ENCODE assay signal across 16 mouse cellular contexts in genomic region chr6:113686551-113687125, GRCm38 (mm10). TPM values are rescaled to one million over a fixed set of nuclear protein-coding genes. Genes with fewer than 3 reads are reported as not detected.
DNase-seq lines count a peak whose midpoint lies in the region; ATAC-seq and TF ChIP-seq lines count a peak whose summit lies in the region.
"Had no signal": no experiment of that assay in that cellular context is flagged by ENCODE, and none has a peak within 500 bp of the region (broad histone marks: within the 10 kb centered on the region; RNA-seq: fewer than 3 reads in every experiment).

No protein-coding gene starts in this region.

- H3K4me2 ChIP-seq in heart, embryonic 15.5 days = no peak overlapping the region
- no peak overlapping the region; the same call in 1 of the 2 replicates for H3K4me2 ChIP-seq in intestine, postnatal 0 days (replicated peaks; ENCODE audit: low read depth)
- H3K4me2 ChIP-seq: midbrain, embryonic 12.5 days; neural tube, embryonic 13.5 days had no signal

- no peaks in the 10 kb centered on the region for H3K27me3 ChIP-seq in heart, embryonic 15.5 days
- no peaks in the 10 kb centered on the region for H3K27me3 ChIP-seq in intestine, postnatal 0 days (replicated peaks; ENCODE audit: control insufficient read depth, insufficient read depth, low read length)
- H3K27me3 ChIP-seq: midbrain, embryonic 12.5 days; neural tube, embryonic 13.5 days had no signal

- WGBS in heart, embryonic 15.5 days = 38% methylated on average over 8 of the region's 8 CpGs
- WGBS in intestine, postnatal 0 days = 33% methylated on average over 8 of the region's 8 CpGs

- H3K27ac ChIP-seq in heart, embryonic 15.5 days = no peak overlapping the region
- H3K27ac ChIP-seq in intestine, postnatal 0 days (ENCODE audit: low read depth, low read length) = peak overlapping the region; percentile 35
- H3K27ac ChIP-seq: midbrain, embryonic 12.5 days; neural tube, embryonic 13.5 days had no signal

- no peak for DNase-seq in heart, postnatal 4 days
- DNase-seq in ZHBTc4 (ENCODE audit: low read depth, low spot score) = peak; percentile 83
- peak; percentile 87 for DNase-seq in lung, postnatal 36 days
- DNase-seq in frontal cortex, postnatal 36 days (ENCODE audit: low spot score in 2 of 2) = no peak
- no peak for DNase-seq in layer of hippocampus, adult 18-20 months (ENCODE audit: low spot score in 2 of 2)
- no peak for DNase-seq in spleen, postnatal 14 days (ENCODE audit: low spot score in 2 of 2)
- DNase-seq: adrenal gland, postnatal 36 days; gastrocnemius, postnatal 36 days; heart, postnatal 14 days; kidney, adult 18-20 months had no signal

- ATAC-seq in heart, embryonic 15.5 days (replicated peaks; ENCODE audit: insufficient number of reproducible peaks, insufficient read depth, low FRiP score, low read depth) = no peak
- ATAC-seq in intestine, postnatal 0 days = no peak

- H3K4me3 ChIP-seq in heart, embryonic 15.5 days = no peak overlapping the region
- no peak overlapping the region for H3K4me3 ChIP-seq in intestine, postnatal 0 days (ENCODE audit: low read depth, low read length)
- H3K4me3 ChIP-seq: midbrain, embryonic 12.5 days; neural tube, embryonic 13.5 days had no signal

- no peaks in the 10 kb centered on the region for H3K36me3 ChIP-seq in heart, embryonic 15.5 days
- H3K36me3 ChIP-seq in intestine, postnatal 0 days (ENCODE audit: control insufficient read depth, insufficient read depth) = peaks cover 18% of the 10 kb centered on the region; the same call in 1 of the 2 replicates
- H3K36me3 ChIP-seq: midbrain, embryonic 12.5 days; neural tube, embryonic 13.5 days had no signal

- peak; percentile 42 for TF ChIP-seq CTCF in intestine, postnatal 0 days (IDR thresholded peaks at IDR 0.05; ENCODE audit: low read depth)

- H3K4me1 ChIP-seq in heart, embryonic 15.5 days (replicated peaks) = peaks cover 27% of the 10 kb centered on the region
- peaks cover 4% of the 10 kb centered on the region for H3K4me1 ChIP-seq in intestine, postnatal 0 days (replicated peaks; ENCODE audit: control insufficient read depth, insufficient read depth, low read length)

- H3K9ac ChIP-seq in heart, embryonic 15.5 days = peak overlapping the region; percentile 1; the same call in 1 of the 2 replicates
- H3K9ac ChIP-seq in intestine, postnatal 0 days (ENCODE audit: low read depth, low read length) = no peak overlapping the region
- H3K9ac ChIP-seq: midbrain, embryonic 12.5 days; neural tube, embryonic 13.5 days had no signal

- H3K9me3 ChIP-seq in heart, embryonic 15.5 days (replicated peaks) = no peaks in the 10 kb centered on the region
- H3K9me3 ChIP-seq in intestine, postnatal 0 days (ENCODE audit: control insufficient read depth) = no peaks in the 10 kb centered on the region
- H3K9me3 ChIP-seq: midbrain, embryonic 12.5 days; neural tube, embryonic 13.5 days had no signal

RNA-seq across cellular contexts. Expression of gene Tatdn2, which starts 10.2 kb away (rescaled TPM):
- polyA plus RNA-seq in heart, embryonic 15.5 days (2015; fragmentation: Nextera tagmentation; extraction: Ambion mirVana) = 0.77 and 0.85 TPM in 2 replicates
- 10 to 100 TPM; 76.2 to 80.7 TPM for total RNA-seq in heart, postnatal 4 days (2021)
- polyA plus RNA-seq in intestine, postnatal 0 days (2015; fragmentation: Nextera tagmentation; extraction: Ambion mirVana) = 1.1 and 1.5 TPM in 2 replicates
- total RNA-seq in layer of hippocampus, adult 18-20 months (2021) = 10 to 100 TPM; 54.4 to 60.9 TPM

RNA-seq across cellular contexts. Expression of gene Ghrl, which starts 33.0 kb away (rescaled TPM):
- polyA plus RNA-seq in heart, embryonic 15.5 days (2015; fragmentation: Nextera tagmentation; extraction: Ambion mirVana) = 0.30 TPM in 1 of 2 replicates, not detected in the other
- not detected for total RNA-seq in heart, postnatal 4 days (2021)
- polyA plus RNA-seq in intestine, postnatal 0 days (2015; fragmentation: Nextera tagmentation; extraction: Ambion mirVana) = 139 and 148 TPM in 2 replicates
- total RNA-seq in layer of hippocampus, adult 18-20 months (2021) = not detected
- total RNA-seq: adrenal gland, postnatal 36 days; gastrocnemius, postnatal 36 days; layer of hippocampus, adult 8-10 months; liver, adult 2 months had no signal
- polyA plus RNA-seq: liver, adult 2 months had no signal

RNA-seq across cellular contexts. Expression of gene Irak2, which starts 48.4 kb away (rescaled TPM):
- 4.7 and 5.6 TPM in 2 replicates for polyA plus RNA-seq in heart, embryonic 15.5 days (2015; fragmentation: Nextera tagmentation; extraction: Ambion mirVana)
- 10 to 100 TPM in 1 of 2 experiments, 1 to 10 TPM in 1; 8.9 to 11.1 TPM for total RNA-seq in heart, postnatal 4 days (2021)
- polyA plus RNA-seq in intestine, postnatal 0 days (2015; fragmentation: Nextera tagmentation; extraction: Ambion mirVana) = 21.2 and 26.1 TPM in 2 replicates
- 10 to 100 TPM; 21.1 to 27.2 TPM for total RNA-seq in layer of hippocampus, adult 18-20 months (2021)

RNA-seq across cellular contexts. Expression of gene Sec13, which starts 53.9 kb away (rescaled TPM):
- 160 and 194 TPM in 2 replicates for polyA plus RNA-seq in heart, embryonic 15.5 days (2015; fragmentation: Nextera tagmentation; extraction: Ambion mirVana)
- 100 to 1,000 TPM; 123 to 125 TPM for total RNA-seq in heart, postnatal 4 days (2021)
- 362 and 381 TPM in 2 replicates for polyA plus RNA-seq in intestine, postnatal 0 days (2015; fragmentation: Nextera tagmentation; extraction: Ambion mirVana)
- total RNA-seq in layer of hippocampus, adult 18-20 months (2021) = 10 to 100 TPM; 73.3 to 75.9 TPM

Comparison
In these comparisons a context has a peak if more than half of its experiments do, and no peak if none do; other contexts are left out.
1. DNase-seq: peak in ZHBTc4 (single experiment) and lung, postnatal 36 days (single experiment); none in heart, postnatal 4 days (single experiment), frontal cortex, postnatal 36 days (0 of 2), layer of hippocampus, adult 18-20 months (0 of 2) and spleen, postnatal 14 days (0 of 2).